Mouse (Mus musculus): ENCODE data around the gene Insig1. TPM values are rescaled to one million over a fixed set of nuclear protein-coding genes. Genes with fewer than 3 reads are reported as not detected.
A peak's percentile ranks its signal among the peaks of the same experiment; 100 is the strongest.

The Insig1 gene
- polyA plus RNA-seq, 1 experiment: 67.1 TPM

- TF ChIP-seq POLR2A (IDR thresholded peaks at IDR 0.05; ENCODE audit: borderline replicate concordance, extremely low read depth, insufficient read depth, insufficient read length, poor library complexity, severe bottlenecking) (no peak), CTCF (IDR thresholded peaks at IDR 0.05; ENCODE audit: borderline replicate concordance, extremely low read depth, insufficient read depth, insufficient read length) (no peak)
- no peak for DNase-seq (ENCODE audit: low read depth)
These were observed 5.9 kb upstream of the Insig1 start for GRCm38 (mm10) chr5:28065275-28065674.

GRCm38 (mm10) chr5:28066311-28066710 is 4.9 kb upstream of the Insig1 start:
- no peak for TF ChIP-seq POLR2A (IDR thresholded peaks at IDR 0.05; ENCODE audit: borderline replicate concordance, extremely low read depth, insufficient read depth, insufficient read length, poor library complexity, severe bottlenecking)
- no peak for TF ChIP-seq CTCF (IDR thresholded peaks at IDR 0.05; ENCODE audit: borderline replicate concordance, extremely low read depth, insufficient read depth, insufficient read length)
- no peak for DNase-seq (ENCODE audit: low read depth)

DNA sequence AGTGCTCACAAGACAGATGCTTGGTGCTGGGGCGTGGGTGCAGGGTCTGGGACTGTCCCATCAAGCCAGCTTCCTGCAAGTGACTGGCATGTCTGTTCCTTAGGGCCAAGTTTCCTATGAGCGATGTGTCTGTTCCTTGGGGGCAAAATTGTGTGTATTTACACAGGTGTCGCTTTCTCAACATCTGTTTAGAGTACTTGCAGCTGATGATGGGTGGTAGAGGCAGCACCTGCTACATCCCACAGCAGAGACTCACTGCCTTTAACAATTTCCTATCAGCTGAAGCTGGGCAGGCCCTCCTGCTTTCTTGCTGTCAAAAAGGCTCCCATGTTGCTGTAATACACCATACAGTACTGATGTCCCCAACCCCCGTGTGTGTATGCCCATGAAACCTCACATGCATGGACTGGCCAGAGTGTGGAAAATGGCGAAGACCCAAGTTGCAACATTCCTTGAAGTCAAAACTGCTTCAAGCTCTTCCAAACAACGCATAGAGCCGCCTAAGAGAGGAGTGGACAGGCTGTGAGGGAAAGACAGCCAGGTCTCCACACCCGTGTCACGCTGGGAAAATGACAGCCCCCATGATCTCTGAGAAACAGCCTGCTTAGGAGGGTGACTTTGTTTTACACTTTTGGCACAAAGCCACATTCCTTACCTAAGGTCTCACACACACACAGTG is 875 bp upstream of the Insig1 start:
- no peak for TF ChIP-seq CTCF (IDR thresholded peaks at IDR 0.05; ENCODE audit: borderline replicate concordance, extremely low read depth, insufficient read depth, insufficient read length)
- TF ChIP-seq POLR2A (IDR thresholded peaks at IDR 0.05; ENCODE audit: borderline replicate concordance, extremely low read depth, insufficient read depth, insufficient read length, poor library complexity, severe bottlenecking): no peak
- no peak for DNase-seq (ENCODE audit: low read depth)

- TF ChIP-seq CTCF (IDR thresholded peaks at IDR 0.05; ENCODE audit: borderline replicate concordance, extremely low read depth, insufficient read depth, insufficient read length) (no peak), POLR2A (IDR thresholded peaks at IDR 0.05; ENCODE audit: borderline replicate concordance, extremely low read depth, insufficient read depth, insufficient read length, poor library complexity, severe bottlenecking) (no peak)
- DNase-seq (ENCODE audit: low read depth): peak; percentile 98
These were observed 477 bp downstream of the Insig1 start for GRCm38 (mm10) chr5:28071456-28072223.

- peak; percentile 42 for DNase-seq (ENCODE audit: low read depth)
- no peak for TF ChIP-seq POLR2A (IDR thresholded peaks at IDR 0.05; ENCODE audit: borderline replicate concordance, extremely low read depth, insufficient read depth, insufficient read length, poor library complexity, severe bottlenecking)
- TF ChIP-seq CTCF (IDR thresholded peaks at IDR 0.05; ENCODE audit: borderline replicate concordance, extremely low read depth, insufficient read depth, insufficient read length): no peak
These were observed 8.3 kb downstream of the Insig1 start for GRCm38 (mm10) chr5:28079431-28079830.

DNA sequence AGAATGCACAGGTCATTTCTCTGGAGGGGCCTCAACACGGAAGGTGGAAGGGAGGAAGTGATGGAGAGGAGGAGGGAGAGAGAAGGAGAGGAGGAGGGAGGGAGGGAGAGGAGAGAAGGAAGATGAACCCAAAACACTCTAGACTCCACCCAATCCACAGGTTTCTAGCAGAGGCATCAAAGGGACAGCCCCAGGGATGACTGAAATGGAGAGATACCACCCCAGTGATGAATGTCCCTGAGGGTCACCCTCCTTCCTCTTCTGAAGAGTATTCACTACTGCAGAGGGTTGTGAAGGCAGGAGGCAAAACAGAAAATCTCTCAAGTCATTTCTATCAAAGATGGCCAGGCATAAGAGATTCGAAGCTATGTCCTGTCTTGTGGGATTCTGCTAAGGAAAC is 10.0 kb downstream of the Insig1 start:
- TF ChIP-seq CTCF (IDR thresholded peaks at IDR 0.05; ENCODE audit: borderline replicate concordance, extremely low read depth, insufficient read depth, insufficient read length) (no peak), POLR2A (IDR thresholded peaks at IDR 0.05; ENCODE audit: borderline replicate concordance, extremely low read depth, insufficient read depth, insufficient read length, poor library complexity, severe bottlenecking) (no peak)
- no peak for DNase-seq (ENCODE audit: low read depth)

DNA sequence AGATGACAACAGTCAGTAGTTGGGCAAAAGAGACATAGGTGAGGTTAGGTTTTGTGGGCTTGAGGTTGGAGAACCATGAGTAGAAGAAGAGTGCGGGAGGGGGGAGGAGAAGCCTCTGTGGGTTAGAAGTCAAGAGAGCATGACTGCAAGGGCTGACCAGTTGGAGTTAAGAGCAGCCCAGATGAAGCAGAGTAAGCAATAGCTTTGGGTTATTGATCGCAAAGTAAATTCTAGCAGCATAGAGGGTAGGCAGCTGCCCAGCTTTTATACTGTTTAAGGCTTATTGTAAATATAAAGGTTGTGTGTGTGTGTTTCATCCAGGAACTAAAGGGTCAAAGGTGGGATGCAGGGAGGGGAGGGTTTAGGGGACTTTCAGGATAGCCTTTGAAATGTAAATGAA is 10.7 kb downstream of the Insig1 start:
- TF ChIP-seq POLR2A (IDR thresholded peaks at IDR 0.05; ENCODE audit: borderline replicate concordance, extremely low read depth, insufficient read depth, insufficient read length, poor library complexity, severe bottlenecking) (no peak), CTCF (IDR thresholded peaks at IDR 0.05; ENCODE audit: borderline replicate concordance, extremely low read depth, insufficient read depth, insufficient read length) (no peak)
- DNase-seq (ENCODE audit: low read depth): no peak

DNA sequence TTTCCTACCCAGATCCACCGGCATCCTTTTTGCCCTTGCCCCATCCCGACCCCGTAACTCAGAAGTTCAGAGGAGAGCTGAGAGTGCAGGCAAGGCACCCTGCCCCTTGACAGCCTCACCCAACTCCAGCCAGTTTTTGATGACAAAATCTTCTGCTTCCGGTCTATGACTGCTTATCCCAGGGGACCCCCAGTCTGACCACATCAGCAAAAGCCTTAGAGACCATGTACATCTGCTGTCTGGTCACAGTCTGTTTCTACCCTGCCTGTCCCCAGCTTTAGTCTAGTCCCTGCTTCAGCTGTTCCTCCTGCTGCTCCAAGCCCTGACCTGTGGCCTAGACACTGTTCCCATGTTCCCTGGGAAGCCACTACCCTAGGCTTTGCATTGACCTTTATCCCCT is 11.1 kb downstream of the Insig1 start:
- no peak for DNase-seq (ENCODE audit: low read depth)
- TF ChIP-seq POLR2A (IDR thresholded peaks at IDR 0.05; ENCODE audit: borderline replicate concordance, extremely low read depth, insufficient read depth, insufficient read length, poor library complexity, severe bottlenecking) (no peak), CTCF (IDR thresholded peaks at IDR 0.05; ENCODE audit: borderline replicate concordance, extremely low read depth, insufficient read depth, insufficient read length) (no peak)

DNA sequence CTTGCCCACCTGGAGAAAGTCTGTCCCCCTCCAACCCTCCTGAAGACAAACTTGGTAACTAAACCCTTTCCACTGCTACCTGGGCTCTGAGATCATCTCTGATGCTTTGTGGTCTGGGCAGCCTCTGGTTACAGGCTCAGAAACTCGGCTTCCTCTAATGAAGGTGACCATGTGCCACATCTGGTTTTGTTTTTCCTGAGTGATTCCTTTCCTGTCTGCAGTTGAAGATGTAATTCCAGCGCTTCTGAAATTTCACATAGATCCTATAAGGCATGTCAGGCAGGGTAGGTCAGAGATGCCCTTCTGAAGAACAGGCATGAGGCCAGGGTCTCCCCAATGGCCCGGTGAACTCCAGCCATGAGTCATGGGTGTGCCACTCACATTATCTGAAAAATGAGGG is 11.6 kb downstream of the Insig1 start:
- DNase-seq (ENCODE audit: low read depth): no peak
- TF ChIP-seq POLR2A (IDR thresholded peaks at IDR 0.05; ENCODE audit: borderline replicate concordance, extremely low read depth, insufficient read depth, insufficient read length, poor library complexity, severe bottlenecking) (no peak), CTCF (IDR thresholded peaks at IDR 0.05; ENCODE audit: borderline replicate concordance, extremely low read depth, insufficient read depth, insufficient read length) (no peak)

- TF ChIP-seq POLR2A (IDR thresholded peaks at IDR 0.05; ENCODE audit: borderline replicate concordance, extremely low read depth, insufficient read depth, insufficient read length, poor library complexity, severe bottlenecking) (no peak), CTCF (IDR thresholded peaks at IDR 0.05; ENCODE audit: borderline replicate concordance, extremely low read depth, insufficient read depth, insufficient read length) (no peak)
- DNase-seq (ENCODE audit: low read depth): no peak
These were observed 13.6 kb downstream of the Insig1 start for GRCm38 (mm10) chr5:28084743-28085142.

DNA sequence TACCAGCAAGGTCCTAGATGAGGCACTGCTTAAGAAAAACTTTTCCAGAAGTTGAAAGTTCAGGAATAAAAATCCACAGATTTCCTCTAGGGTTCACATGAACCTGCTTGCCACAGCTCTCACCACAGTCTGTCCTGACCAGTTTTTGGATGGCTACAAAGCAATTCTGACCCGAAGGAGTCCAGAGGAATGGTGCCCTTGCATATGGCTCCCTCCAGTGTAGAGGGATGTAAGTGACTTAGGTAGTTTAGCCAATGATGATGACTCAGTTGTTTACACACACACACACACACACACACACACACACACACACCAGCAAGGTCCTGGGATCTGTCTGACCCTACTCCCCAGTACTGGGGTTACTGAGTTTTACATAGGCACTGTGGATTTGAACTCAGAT is 19.4 kb downstream of the Insig1 start:
- TF ChIP-seq CTCF (IDR thresholded peaks at IDR 0.05; ENCODE audit: borderline replicate concordance, extremely low read depth, insufficient read depth, insufficient read length) (no peak), POLR2A (IDR thresholded peaks at IDR 0.05; ENCODE audit: borderline replicate concordance, extremely low read depth, insufficient read depth, insufficient read length, poor library complexity, severe bottlenecking) (no peak)
- no peak for DNase-seq (ENCODE audit: low read depth)

DNA sequence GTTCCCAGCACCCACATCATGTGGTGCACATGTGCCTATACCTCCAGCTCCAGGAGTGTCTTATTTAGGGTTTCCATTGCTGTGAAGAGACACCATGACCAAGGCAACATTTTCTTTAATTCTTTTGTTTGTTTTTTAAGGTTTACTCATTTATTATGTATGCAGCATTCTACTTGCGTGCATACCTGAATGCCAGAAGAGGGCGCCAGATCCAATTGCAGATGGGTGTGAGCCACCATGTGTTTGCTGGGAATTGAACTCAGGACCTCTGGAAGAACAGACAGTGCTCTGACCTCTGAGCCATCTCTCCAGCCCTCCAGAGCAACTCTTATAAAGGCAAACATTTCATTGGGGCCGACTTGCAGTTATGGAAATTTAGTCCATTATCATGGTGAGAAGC is 21.2 kb downstream of the Insig1 start:
- TF ChIP-seq POLR2A (IDR thresholded peaks at IDR 0.05; ENCODE audit: borderline replicate concordance, extremely low read depth, insufficient read depth, insufficient read length, poor library complexity, severe bottlenecking) (no peak), CTCF (IDR thresholded peaks at IDR 0.05; ENCODE audit: borderline replicate concordance, extremely low read depth, insufficient read depth, insufficient read length) (no peak)
- no peak for DNase-seq (ENCODE audit: low read depth)

All from brain, embryonic 14.5 days (tissue).